In the genomic region with DNA sequence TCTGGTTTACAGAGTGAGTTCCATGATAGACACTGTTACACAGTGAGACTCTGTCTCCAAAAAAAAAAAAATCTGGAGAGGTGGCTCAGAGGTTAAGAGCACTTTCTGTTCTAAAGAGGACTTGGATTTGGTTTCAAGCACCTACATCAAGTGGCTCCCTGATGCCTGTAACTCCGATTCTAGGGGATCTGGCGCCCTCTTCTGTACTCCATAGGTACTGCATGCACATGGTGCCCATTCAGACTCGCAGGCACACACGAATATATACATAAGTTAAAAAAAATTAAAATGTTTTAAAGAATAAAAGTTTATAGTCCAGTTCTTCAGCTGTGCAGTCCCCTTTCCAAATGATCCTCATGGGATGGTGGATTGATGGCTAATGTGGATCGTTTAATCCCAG, we compare ENCODE assay signal across 13 mouse cellular contexts. TPM values are rescaled to one million over a fixed set of nuclear protein-coding genes. Genes with fewer than 3 reads are reported as not detected.
DNase-seq lines count a peak whose midpoint lies in the region; ATAC-seq and TF ChIP-seq lines count a peak whose summit lies in the region.
"Had no signal": no experiment of that assay in that cellular context is flagged by ENCODE, and none has a peak within 500 bp of the region (broad histone marks: within the 10 kb centered on the region; RNA-seq: fewer than 3 reads in every experiment).

No protein-coding gene starts in this region.

- H3K9me3 ChIP-seq in embryonic facial prominence, embryonic 11.5 days (replicated peaks; ENCODE audit: control insufficient read depth, low read length), result no peaks in the 10 kb centered on the region
- no peaks in the 10 kb centered on the region for H3K9me3 ChIP-seq in embryonic facial prominence, embryonic 10.5 days
- H3K9me3 ChIP-seq in lung, embryonic 14.5 days (ENCODE audit: low read depth, low read length), result no peaks in the 10 kb centered on the region

- intact Hi-C loops in left cerebral cortex, postnatal 36 days (cut with DNase I), result loop anchor here (5.0 kb wide), 1 partner anchor 43 kb away; no protein-coding TSS in a partner anchor

- no peak overlapping the region for H3K4me2 ChIP-seq in embryonic facial prominence, embryonic 11.5 days (ENCODE audit: low read depth, low read length)
- H3K4me2 ChIP-seq in lung, embryonic 14.5 days, result no peak overlapping the region

- 49% methylated on average over 5 of the region's 5 CpGs for WGBS in embryonic facial prominence, embryonic 11.5 days
- WGBS in embryonic facial prominence, embryonic 10.5 days, result 53% methylated on average over 5 of the region's 5 CpGs
- 56% methylated on average over 5 of the region's 5 CpGs for WGBS in lung, embryonic 14.5 days

- no peak overlapping the region for H3K4me3 ChIP-seq in embryonic facial prominence, embryonic 11.5 days (ENCODE audit: low read depth, low read length)
- no peak overlapping the region for H3K4me3 ChIP-seq in embryonic facial prominence, embryonic 10.5 days
- H3K4me3 ChIP-seq in lung, embryonic 14.5 days (ENCODE audit: low read depth, low read length), result no peak overlapping the region

- no peaks in the 10 kb centered on the region for H3K36me3 ChIP-seq in embryonic facial prominence, embryonic 11.5 days (replicated peaks; ENCODE audit: control insufficient read depth, insufficient read depth, low read depth, low read length)
- no peaks in the 10 kb centered on the region for H3K36me3 ChIP-seq in embryonic facial prominence, embryonic 10.5 days (replicated peaks)
- H3K36me3 ChIP-seq in lung, embryonic 14.5 days (ENCODE audit: insufficient read depth), result no peaks in the 10 kb centered on the region

- no peak overlapping the region for H3K27ac ChIP-seq in embryonic facial prominence, embryonic 11.5 days (replicated peaks; ENCODE audit: low read depth, low read length)
- no peak overlapping the region for H3K27ac ChIP-seq in embryonic facial prominence, embryonic 10.5 days (replicated peaks)
- H3K27ac ChIP-seq in lung, embryonic 14.5 days (ENCODE audit: low read depth), result no peak overlapping the region

- H3K9ac ChIP-seq in embryonic facial prominence, embryonic 11.5 days (replicated peaks; ENCODE audit: low read length), result no peak overlapping the region
- H3K9ac ChIP-seq in lung, embryonic 14.5 days, result no peak overlapping the region

- no peaks in the 10 kb centered on the region for H3K4me1 ChIP-seq in embryonic facial prominence, embryonic 11.5 days (ENCODE audit: control insufficient read depth, insufficient read depth, low read length)
- 0 out of 2 replicates have a peak, but pooled peaks cover 3% of the 10 kb centered on the region for H3K4me1 ChIP-seq in embryonic facial prominence, embryonic 10.5 days
- H3K4me1 ChIP-seq in lung, embryonic 14.5 days (ENCODE audit: insufficient read depth), result no peaks in the 10 kb centered on the region

- peak; percentile 9 for DNase-seq in embryonic facial prominence, embryonic 11.5 days (ENCODE audit: low spot score)
- DNase-seq in embryonic facial prominence, embryonic 10.5 days (ENCODE audit: low spot score), result no peak
- DNase-seq in lung, embryonic 14.5 days, result peak; percentile 30
- no peak for DNase-seq in lung, postnatal 36 days
- DNase-seq in NIH3T3 (ENCODE audit: low read depth), result peak; percentile 17
- DNase-seq in naive thymus-derived CD4-positive, alpha-beta T cell, adult 2 months (ENCODE audit: low read depth), result peak; percentile 28
- no peak for DNase-seq in left cerebral cortex, postnatal 36 days (ENCODE audit: low spot score in 2 of 2)
- no peak for DNase-seq in heart, adult 11 months
- DNase-seq: cerebellum, adult 9-10 months; heart, postnatal 4 days; layer of hippocampus, adult 9-11 months; lung, adult 18-20 months had no signal

- peak; percentile 64 for TF ChIP-seq CTCF in lung, embryonic 14.5 days (IDR thresholded peaks at IDR 0.05; ENCODE audit: low read depth)

- ATAC-seq in embryonic facial prominence, embryonic 11.5 days (replicated peaks; ENCODE audit: insufficient number of reproducible peaks, low FRiP score, low TSS enrichment, low read depth), result no peak
- no peak for ATAC-seq in lung, embryonic 14.5 days (ENCODE audit: insufficient read depth)
- ATAC-seq: forebrain, embryonic 16.5 days had no signal

- no peaks in the 10 kb centered on the region for H3K27me3 ChIP-seq in embryonic facial prominence, embryonic 11.5 days (ENCODE audit: control insufficient read depth, insufficient read depth, low read length)
- no peaks in the 10 kb centered on the region; the same call in 1 of the 2 replicates for H3K27me3 ChIP-seq in embryonic facial prominence, embryonic 10.5 days (replicated peaks; ENCODE audit: low read depth, poor library complexity, severe bottlenecking)
- H3K27me3 ChIP-seq in lung, embryonic 14.5 days (ENCODE audit: insufficient read depth, low read length), result no peaks in the 10 kb centered on the region

RNA-seq across cellular contexts. Expression of gene Mrgbp, which starts 20.9 kb away (rescaled TPM):
- polyA plus RNA-seq in embryonic facial prominence, embryonic 11.5 days (2014; fragmentation: Nextera tagmentation; extraction: Ambion mirVana), result 35.6 and 41.9 TPM in 2 replicates
- polyA plus RNA-seq in embryonic facial prominence, embryonic 10.5 days (2016; fragmentation: Nextera tagmentation; extraction: Ambion mirVana), result 34.6 and 35.1 TPM in 2 replicates
- 34.7 and 39.0 TPM in 2 replicates for polyA plus RNA-seq in lung, embryonic 14.5 days (2014; fragmentation: Nextera tagmentation; extraction: Ambion mirVana)
- total RNA-seq in left cerebral cortex, postnatal 36 days (2021), result 10 to 100 TPM; 15.3 to 17.7 TPM

RNA-seq across cellular contexts. Expression of gene Ogfr, which starts 28.8 kb away (rescaled TPM):
- polyA plus RNA-seq in embryonic facial prominence, embryonic 11.5 days (2014; fragmentation: Nextera tagmentation; extraction: Ambion mirVana), result 98.2 and 107 TPM in 2 replicates
- 104 and 107 TPM in 2 replicates for polyA plus RNA-seq in embryonic facial prominence, embryonic 10.5 days (2016; fragmentation: Nextera tagmentation; extraction: Ambion mirVana)
- polyA plus RNA-seq in lung, embryonic 14.5 days (2014; fragmentation: Nextera tagmentation; extraction: Ambion mirVana), result 71.6 and 79.2 TPM in 2 replicates
- 10 to 100 TPM; 36.7 to 38.0 TPM for total RNA-seq in left cerebral cortex, postnatal 36 days (2021)

RNA-seq across cellular contexts. Expression of gene Col9a3, which starts 37.3 kb away (rescaled TPM):
- polyA plus RNA-seq in embryonic facial prominence, embryonic 11.5 days (2014; fragmentation: Nextera tagmentation; extraction: Ambion mirVana), result 11.5 and 15.6 TPM in 2 replicates
- polyA plus RNA-seq in embryonic facial prominence, embryonic 10.5 days (2016; fragmentation: Nextera tagmentation; extraction: Ambion mirVana), result 12.2 and 12.3 TPM in 2 replicates
- 24.2 and 29.0 TPM in 2 replicates for polyA plus RNA-seq in lung, embryonic 14.5 days (2014; fragmentation: Nextera tagmentation; extraction: Ambion mirVana)
- 1 to 10 TPM; 8.2 to 9.2 TPM for total RNA-seq in left cerebral cortex, postnatal 36 days (2021)

Comparison
In these comparisons a context has a peak if more than half of its experiments do, and no peak if none do; other contexts are left out.
1. DNase-seq: peak in embryonic facial prominence, embryonic 11.5 days (single experiment), lung, embryonic 14.5 days (single experiment), NIH3T3 (single experiment) and naive thymus-derived CD4-positive, alpha-beta T cell, adult 2 months (single experiment); none in embryonic facial prominence, embryonic 10.5 days (single experiment), lung, postnatal 36 days (single experiment), left cerebral cortex, postnatal 36 days (0 of 2) and heart, adult 11 months (single experiment).